Mouse (Mus musculus) lung, postnatal 14 days (tissue): ENCODE data around the gene Cdkl4.
A peak's percentile ranks its signal among the peaks of the same experiment; 100 is the strongest.
"Not testable (repeated sequence)": the region's sequence is repeated elsewhere in the genome, so short reads cannot be mapped to it uniquely, and the experiment has no call there.

Source experiments
- DNase-seq: peaks from one replicate; pipeline ENCODE4 v3.0.0; 2021

Gene Cdkl4

DNA sequence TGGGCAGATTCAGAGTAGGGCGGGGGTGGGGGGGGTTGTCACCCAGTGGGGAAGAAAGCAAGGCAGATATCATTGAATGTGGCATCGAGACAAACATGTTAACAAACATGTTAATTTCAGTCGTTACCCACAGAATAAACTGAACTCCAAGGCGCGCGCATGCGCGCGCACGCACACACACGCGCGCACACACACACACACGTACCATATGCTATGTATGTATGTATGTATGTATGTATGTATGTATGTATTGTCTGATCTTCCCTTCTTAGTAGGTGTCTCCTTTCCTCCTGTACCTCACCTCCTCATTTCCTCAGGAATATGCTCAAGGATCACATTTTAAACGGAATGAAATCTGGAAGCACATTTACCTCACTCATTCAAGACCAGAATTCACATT lies at the start of gene Cdkl4:
Gene Cdkl4, minus strand, starts transcription at position 175 of the 400 bp plus-strand sequence.
- no peak for DNase-seq

DNA sequence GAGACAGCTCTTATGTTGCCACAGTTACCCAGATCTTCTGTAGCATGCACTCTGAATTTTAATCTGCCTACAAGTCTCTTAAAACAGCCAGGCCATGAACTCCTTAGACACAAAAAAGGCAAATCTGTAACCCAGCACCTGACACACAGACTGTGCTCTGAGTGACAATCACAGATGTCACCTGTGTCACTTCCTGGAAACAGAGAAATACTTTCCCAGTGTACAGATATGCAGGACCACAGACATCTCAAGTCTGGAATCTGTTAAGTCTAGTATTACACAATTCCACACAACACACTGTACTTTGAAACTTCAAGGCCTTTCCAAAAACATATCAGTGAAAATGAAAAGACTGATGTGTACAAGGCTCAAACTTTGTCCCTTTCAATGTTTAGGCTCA lies 47.4 kb upstream of the Cdkl4 start:
- DNase-seq: no peak

DNA sequence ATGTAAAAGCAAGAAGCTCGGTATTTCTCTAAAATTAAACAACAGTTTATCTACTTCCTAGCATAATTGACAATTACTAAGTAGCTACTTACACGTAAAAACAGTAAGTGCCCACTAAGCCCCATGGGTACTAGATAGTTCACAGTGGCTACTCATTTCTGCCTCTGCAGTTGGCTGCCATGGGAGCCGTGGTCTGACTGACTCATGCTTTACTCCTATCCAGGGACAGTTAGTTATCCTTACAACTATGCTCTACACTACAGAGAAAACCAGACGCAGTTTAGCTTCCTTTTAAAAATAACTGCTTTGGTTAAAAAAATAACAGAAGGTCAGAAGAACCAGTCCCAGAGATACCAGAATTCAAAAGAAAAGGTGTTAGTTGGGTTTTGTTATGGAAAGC lies 44.1 kb upstream of the Cdkl4 start:
- DNase-seq: no peak

DNA sequence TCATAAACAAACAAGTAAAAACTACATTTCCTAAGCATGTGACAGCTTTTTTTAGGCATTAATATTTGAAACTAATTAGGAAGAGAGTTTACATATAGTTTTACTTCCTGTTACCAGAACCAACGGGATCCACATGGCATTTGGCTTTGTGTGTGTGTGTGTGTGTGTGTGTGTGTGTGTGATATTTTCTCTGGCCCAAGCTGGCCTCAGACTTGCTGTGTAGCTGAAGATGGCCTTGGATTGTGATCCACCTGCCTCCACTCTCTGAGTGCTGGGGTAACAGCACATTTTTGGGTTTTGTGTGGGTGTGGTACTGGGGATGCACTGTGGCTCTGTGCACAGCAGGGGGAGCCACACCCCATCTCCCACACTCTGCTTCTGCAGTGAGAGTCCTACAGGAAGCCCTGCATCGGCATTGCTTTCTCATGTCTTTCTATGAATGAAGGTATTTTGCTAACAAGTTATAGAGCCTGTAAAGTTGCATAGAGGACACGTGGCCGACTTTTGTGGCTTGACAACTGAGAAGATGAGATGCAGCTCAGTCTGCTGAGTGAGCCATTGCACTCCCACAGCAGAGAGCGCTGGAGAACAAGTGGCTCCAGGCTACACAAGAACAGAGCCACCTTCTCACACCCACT lies 43.3 kb upstream of the Cdkl4 start:
- DNase-seq: peak; percentile 74

DNA sequence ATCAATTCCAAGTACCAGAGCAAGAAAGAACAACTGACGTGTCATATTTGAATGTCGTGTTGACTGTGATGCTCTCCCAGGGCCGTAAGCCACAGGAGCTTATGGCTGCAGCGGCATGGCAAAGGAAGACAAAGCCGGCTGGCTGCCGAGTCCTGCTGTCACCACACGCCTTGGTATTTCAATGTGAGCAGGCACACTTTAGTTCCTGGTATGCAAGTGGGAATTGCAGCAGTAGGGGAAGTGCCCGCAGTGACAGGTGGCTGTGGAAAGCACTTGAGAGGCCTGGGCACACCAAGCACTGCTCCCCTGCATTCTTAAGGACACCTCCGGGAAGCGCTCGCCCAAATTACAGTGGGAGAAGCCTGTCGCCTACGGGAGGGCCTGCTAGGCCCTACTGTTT lies 41.9 kb upstream of the Cdkl4 start:
- DNase-seq: peak; percentile 10

DNA sequence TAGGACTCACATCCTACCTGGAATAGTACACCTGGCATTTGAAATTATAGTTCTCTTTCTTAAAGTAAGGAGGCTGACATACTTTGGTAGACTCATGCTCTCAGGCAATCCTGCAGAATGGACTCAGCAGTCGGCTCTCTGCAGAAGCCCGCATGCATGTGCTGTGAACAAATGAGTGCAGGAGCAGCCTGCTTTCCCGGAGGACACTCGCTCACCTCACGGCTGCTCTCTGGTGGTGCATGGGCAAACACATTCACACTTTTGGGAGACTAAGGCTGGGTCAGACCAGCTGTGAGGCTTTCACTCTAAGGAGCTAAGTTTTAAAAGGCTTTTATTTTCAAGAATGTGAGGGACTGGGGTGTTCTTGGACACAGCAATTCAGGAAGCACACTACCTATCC lies 41.3 kb upstream of the Cdkl4 start:
- DNase-seq: no peak

DNA sequence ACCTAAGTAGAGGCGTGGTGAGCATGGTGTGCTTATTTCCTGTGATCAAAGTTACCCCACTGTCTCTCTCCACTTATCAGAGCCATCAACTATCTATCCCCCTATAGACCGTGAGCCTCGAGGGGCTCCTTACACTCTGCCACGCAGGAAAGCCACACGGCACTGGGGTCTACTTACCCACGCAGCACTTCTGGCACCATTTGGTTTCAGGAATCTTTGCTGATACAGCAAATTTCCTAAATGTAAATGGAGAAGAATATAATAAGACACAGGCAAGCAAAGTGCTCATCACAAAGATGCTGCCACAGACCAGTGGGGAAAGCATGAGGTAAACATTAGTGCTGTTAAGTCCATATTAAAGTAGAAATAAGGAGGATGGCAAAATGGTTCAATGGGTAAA lies 26.2 kb upstream of the Cdkl4 start:
- DNase-seq: no peak

DNA sequence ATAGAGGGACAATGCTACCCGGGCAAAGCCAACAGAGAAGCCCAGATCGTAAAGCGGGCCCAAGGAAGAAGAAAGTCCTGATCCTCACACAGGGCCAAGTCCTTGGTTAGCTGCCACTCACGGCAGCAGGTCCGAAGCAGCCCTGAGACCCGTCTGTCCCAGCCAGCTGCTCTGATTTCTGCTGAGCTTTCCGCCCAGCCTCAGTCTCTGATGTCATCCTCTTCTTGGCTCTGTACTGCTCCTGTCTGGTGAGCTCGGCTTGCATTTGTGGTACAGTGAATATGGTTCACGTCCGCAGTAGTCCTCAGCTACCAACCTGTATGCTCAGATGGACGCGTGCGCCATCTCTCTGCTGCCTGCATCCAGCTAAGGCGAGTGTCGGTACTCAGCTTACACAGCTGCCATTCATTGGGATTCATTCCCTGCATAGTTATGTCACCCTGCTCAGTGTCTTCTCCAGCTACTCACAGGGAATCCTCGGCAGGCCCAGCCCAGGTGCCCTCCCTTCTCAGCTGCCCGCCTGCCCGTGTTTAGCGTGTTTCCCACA lies 25.5 kb upstream of the Cdkl4 start:
- DNase-seq: no peak

DNA sequence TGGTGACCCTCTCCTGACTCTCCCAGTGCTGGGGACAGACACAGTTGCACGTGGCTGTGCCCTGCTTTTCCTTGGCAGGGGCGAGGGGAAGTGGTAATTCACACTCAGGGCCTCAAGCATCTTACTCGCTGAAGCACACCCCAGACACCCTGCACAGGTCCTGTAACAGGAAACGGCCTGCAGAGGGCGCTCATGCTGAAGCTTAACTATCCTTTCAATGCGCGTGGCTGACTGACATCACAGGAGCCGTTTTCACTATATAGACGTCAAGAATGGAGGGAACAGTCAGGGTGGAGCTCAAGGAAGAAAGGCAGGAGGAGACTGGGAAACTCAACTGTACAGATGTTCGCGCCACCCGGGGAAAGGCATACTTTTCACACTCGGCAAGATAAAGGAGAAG lies 23.8 kb upstream of the Cdkl4 start:
- DNase-seq: peak; percentile 52

DNA sequence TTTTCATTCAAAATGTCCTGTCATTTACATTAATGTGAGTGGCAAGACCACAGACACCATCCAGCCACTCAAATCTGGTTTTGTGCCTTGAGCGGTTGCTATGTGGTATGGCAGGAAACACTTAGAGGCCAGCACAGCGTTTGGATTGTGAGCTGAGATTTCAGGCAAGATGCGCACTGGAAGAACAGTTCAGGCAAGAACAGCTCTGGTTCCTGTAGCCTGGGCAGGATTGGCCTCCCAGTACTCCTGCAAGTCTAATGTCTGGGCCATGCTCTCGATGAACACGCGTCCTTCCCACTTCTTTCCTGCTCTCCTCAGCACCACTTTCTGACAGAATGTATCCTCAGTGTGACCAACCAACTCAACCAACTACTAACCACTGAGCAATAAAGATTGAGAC lies 5.4 kb upstream of the Cdkl4 start:
- no peak for DNase-seq

DNA sequence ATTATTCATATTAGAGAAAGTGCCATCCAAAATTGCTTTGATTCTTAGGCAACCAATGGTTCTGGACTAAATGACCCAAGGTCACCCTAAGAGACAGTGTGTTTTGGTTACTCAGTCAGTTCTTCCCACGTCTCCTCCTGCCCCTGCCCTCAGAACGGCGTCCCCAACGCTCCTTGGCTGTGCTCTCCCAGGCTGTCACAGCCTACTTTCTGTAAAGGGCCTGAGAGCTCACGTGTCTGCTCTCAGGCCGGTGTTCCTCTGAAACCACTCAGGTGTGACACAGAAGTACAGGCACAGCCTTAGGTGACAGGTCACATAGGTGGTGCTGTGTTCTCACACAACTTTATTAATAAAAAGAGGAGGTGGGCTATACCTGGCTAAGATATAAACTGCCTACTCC lies 2.3 kb upstream of the Cdkl4 start:
- no peak for DNase-seq

DNA sequence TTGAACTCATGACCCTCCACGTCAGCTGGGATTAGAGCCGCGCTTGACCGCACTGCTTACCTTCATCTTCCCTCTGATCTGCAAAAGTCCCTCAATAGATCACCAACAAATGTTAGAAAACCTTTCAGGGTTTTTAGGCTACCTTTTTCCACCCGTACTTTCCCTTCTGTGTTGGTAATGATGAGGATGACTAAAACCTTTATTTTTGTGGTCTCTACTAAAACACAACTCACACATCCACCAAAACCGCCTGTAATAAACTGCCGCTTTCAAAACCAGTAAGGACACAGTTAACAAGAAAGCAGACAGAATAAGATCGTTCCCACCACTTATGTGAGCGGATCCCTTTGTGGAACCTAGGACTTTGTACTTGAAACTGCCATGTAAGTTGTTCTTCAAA lies 1.5 kb upstream of the Cdkl4 start:
- no peak for DNase-seq

DNA sequence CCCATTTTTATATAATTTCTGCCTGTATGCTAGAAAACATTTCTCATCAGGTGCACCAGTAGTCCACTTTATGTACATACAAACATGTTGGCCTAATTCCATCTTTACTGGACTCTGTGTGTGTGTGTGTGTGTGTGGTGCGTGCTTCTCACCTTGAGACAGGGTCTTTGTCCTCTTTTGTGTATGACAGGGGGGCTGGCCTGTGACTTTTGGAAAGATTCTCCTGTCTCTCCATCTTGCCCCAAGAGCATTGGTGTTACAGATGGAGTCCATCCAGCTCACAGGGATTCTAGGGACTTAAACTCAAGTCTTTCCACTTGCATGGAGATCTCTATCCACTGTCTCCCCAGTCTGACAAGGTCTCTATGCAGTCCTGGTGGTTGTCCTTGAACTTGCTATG lies 428 bp upstream of the Cdkl4 start:
- DNase-seq: no peak

DNA sequence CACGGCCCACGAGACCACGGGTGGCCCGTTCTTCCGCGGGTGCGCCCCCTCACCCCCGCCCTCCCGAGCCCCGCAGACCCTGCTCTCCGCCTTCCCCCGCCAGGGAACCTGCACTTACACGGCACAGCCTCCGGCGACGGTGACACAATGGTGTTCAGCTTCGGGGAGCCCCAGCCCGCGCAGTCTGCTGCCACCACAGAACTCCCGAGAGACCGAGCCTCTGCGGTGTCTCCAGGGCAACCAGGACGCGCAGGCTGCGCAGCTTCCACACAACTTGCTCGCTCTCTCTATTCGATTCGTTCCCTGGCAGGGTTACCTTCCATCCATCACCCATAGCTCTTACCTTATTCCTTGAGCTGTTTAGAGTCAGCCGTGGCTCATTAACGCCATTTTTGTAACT lies 399 bp downstream of the Cdkl4 start:
- DNase-seq: peak; percentile 42

DNA sequence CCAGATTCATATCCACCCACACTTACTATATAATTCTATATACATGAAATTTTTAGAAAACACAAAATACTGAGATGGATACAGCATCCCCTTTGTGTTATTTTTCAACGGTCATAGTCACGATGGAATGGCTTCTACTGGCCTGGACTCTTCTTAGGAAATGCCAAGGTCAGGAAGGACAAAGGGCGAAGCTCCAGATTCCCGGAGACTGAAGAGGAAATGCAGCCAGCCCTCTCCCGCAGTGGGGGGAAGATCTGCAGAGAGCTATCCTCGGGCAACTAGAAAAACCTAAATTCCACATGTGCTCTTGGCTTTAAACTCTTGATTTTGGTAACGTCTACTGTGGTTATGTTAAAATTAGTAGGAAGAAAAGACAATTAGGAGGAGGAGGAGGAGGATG lies 2.6 kb downstream of the Cdkl4 start:
- no peak for DNase-seq

DNA sequence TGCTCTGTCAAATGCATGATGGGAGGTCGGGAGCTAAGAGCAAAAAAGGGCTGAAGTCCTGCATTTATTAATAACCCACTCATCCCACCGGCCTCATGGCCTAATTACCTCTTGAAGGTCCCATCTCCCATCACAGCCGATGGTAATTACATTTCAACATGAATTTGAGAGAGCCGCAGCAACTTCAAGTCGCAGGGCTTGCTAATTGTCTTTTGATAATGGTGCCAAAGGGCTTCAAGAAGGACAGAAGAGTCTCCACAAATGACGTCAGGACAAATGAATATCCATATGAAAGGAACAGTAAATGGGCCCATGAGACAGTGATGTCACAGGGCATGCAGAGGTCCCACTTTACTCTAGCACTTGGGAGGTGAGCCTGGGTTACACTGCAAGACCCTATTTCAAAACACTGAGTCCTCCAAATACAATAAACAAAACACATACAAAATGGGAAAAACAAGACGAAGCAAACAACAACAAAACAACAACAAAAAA lies 3.1 kb downstream of the Cdkl4 start:
- DNase-seq: no peak

DNA sequence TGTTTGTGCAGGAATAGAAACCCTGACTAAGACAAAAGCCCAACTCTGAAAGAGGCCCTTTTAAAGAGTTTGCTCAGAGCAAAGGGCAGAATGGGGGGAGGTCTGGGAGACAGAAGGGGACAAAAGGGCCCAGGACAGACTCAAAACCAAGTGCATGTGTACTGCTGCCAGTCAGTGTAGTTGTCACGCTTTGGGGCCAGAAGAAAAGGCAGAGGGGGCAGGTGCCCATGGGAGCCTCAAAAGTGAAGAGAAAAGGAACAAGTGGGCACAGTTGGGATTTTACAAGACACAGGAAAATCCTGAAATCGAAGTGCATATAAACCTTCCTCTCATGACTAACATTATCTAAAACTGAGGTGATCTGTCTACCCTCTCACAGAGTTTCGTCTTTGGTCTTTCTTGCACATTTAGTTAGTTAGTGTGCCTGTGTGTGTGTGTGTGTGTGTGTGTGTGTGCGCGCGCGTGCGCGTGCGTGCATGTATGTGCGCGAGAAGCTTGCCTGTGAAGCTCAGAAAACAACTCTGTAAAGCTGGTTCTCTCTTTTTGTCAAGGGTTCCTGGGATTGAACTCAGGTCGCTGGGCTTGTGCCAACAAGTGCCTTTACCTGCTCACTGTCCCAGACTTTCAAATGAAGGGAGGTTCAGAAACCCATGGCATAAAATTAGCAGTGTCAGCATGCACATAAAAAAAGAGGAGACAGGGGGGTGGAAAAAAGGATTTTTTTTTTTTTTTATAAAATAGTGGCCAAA lies 5.3 kb downstream of the Cdkl4 start:
- no peak for DNase-seq

DNA sequence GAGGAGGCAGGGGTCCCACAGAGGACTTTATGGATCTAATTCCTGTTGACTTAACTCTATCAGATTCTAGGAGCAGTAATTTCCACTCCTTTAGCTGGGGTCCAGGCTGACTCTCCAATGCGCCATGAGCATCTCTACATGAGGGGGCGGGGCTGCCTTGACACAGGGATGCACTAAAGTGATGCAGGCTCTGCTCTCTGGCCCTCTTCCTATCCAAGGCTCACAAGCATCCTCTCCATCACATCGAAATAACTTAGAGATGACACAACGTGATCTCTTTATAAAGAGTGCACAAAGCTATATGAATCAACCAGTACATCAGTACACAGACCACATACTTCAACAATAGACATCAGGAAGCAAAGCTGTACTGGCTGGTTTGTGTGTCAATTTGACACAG lies 6.2 kb downstream of the Cdkl4 start:
- DNase-seq: no peak

DNA sequence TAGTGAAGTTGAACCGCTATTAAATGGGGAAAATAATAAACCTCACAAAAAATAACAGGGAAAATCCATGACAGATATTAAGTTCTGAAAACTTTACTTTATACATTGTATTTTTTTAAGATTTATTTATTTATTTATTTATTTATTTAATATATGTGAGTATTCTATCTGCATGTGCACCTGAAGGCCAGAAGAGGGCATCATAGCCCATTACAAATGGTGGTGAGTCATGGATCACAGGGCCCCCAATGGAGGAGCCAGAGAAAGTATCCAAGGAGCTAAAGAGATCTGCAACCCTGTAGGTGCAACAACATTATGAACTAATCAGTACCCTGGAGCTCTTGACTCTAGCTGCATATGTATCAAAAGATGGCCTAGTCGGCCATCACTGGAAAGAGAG lies 7.9 kb downstream of the Cdkl4 start:
- not testable (repeated sequence) for DNase-seq

DNA sequence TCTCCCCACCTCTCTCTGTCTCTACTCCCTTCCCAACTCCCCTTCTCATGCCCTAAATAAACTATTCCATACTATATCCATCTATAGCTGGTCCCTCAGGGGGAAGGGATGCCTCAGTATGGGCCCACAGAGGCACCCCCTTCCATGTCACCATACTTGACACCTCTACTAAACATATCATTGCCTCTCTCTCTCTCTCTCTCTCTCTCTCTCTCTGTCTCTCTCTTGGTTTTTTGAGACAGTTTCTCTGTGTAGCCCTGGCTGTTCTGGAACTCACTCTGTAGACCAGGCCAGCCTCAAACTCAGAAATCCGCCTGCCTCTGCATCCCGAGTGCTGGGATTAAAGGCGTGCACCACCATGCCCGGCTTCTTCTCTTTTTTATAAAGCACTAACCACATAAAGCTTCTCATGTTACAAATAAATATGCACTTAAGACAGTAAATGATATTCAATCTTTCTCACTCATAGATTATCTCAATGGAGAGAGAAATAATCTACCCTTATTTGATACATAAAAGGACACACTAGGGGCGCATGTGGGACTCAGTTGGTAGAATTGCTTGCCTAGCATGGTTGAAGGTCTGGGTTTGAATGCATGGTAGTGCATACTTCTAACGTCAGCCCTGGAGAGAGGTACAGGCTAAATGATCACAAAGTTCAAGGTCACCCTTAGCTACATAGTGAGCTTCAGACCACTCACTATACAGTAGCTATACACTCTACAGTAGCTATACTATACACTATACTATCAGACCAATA lies 8.6 kb downstream of the Cdkl4 start:
- no peak for DNase-seq

DNA sequence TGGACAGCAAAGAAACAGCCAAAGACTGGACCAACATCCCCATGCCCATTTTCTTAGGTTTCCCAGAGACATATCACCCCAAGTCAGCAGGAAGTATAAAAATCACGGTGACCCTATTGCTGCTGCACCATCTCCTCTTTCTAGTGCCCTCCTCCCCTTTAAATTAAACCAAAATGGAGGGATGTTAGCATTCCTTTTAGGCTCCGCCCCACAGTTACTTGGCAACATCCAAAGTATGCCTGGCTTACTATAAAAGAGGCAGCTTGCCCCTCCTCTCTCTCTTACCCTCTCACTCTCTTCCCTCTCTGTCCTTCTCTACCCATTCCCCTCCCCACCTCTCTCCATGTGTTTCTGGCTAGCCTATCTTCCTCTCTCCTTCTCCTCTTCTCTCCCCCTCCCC lies 9.2 kb downstream of the Cdkl4 start:
- no peak for DNase-seq

DNA sequence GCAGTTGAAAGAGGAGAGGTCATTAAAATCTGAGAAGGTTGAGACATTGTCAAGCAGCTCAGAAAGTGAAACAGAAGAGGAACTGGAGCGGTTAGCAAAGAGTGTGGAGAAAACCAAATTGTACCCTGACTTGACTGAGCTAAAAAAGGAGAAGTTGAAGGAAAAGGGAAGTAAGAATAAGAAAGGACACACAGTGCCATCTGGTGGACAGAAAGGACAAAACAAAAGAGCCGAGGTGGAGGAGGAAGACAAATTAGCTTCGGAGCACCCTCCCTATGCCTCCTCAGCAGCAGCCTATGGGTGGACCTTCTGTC lies 13.0 kb downstream of the Cdkl4 start:
- peak; percentile 42 for DNase-seq

DNA sequence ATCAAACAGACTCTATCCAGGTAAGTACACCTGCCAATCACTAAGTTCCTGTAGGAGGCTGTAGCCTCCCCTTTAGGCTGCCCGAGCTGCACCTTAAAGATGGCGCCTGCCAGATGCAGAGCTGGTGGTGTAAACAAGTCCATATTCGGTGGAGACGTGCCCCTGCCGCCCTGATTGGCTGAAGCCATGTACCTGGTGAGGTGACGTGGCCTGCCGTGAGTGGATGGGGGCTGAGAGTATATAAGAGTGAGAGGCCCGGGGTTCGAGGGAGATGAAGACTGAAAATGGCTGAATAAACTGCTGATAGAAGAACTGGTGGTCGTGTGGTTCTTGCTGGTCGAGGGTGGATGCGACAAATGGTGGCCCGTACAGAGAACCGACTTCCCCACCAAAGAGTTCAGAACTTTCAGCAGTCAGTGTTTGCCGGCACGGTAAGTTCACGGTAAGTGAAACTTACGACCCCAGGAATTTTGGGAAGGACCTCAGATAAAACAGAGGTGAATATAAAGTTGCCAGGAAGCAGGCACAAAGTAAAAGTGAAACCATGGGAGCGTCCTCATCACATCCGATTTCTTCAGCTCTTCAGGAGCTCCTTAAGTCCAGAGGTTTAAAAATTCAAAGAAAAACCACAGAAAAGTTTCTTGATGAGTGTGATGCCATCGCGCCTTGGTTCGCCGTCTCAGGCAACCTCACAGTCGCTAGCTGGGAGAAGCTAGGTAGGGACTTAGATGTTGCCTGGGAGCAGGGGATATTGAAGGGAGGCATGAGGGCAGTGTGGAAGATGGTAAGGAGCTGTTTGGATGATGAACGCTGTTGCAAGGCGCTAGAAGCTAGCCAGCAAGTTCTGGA lies 13.6 kb downstream of the Cdkl4 start:
- not testable (repeated sequence) for DNase-seq
